Mouse (Mus musculus) liver, adult 2 months (tissue): ENCODE data around the gene Frmd6. TPM values are rescaled to one million over a fixed set of nuclear protein-coding genes. Genes with fewer than 3 reads are reported as not detected.

Experiments used
- DNase-seq: peaks from one replicate; pipeline ENCODE4 v3.0.0-alpha.2; 2011; ENCODE audit warnings: low read depth, low spot score; ENCODE audit errors: extremely low read depth
- H3K27ac ChIP-seq: fragments of 200-500 bp; replicated peaks from 2 replicates; pipeline ENCODE4 v1.5.1; 2012; ENCODE audit warnings: low read depth, mild to moderate bottlenecking, control low read depth, inconsistent platforms, low read length; ENCODE audit not compliant: insufficient read depth
- H3K27me3 ChIP-seq: fragments of 200-500 bp; 2 replicates; pipeline ENCODE4 v1.6.1; 2012; ENCODE audit warnings: mild to moderate bottlenecking, moderate library complexity, low read length, inconsistent platforms; ENCODE audit not compliant: control insufficient read depth, insufficient read depth
- H3K36me3 ChIP-seq: fragments of 200-500 bp; 2 replicates; pipeline ENCODE4 v1.6.1; 2012; ENCODE audit warnings: low read length, inconsistent platforms; ENCODE audit not compliant: control insufficient read depth, insufficient read depth
- H3K4me1 ChIP-seq: fragments of 200-500 bp; 2 replicates; pipeline ENCODE4 v1.6.1; 2011; ENCODE audit warnings: low read length; ENCODE audit not compliant: control insufficient read depth, insufficient read depth
- H3K4me3 ChIP-seq: fragments of 200-500 bp; 2 replicates; pipeline ENCODE4 v1.5.1; 2011; ENCODE audit warnings: low read depth, mild to moderate bottlenecking, control low read depth, low read length, moderate library complexity; ENCODE audit not compliant: insufficient read depth
- H3K79me2 ChIP-seq: fragments of 200-500 bp; 2 replicates; pipeline ENCODE4 v1.6.1; 2012; ENCODE audit warnings: inconsistent platforms, mild to moderate bottlenecking, low read length, moderate library complexity; ENCODE audit not compliant: control insufficient read depth, insufficient read depth
- H3K9ac ChIP-seq: fragments of 200-500 bp; 2 replicates; pipeline ENCODE4 v1.6.1; 2012; ENCODE audit warnings: low read depth, mild to moderate bottlenecking, control low read depth, inconsistent platforms, low read length
- CTCF ChIP-seq: fragments of 200-500 bp; IDR thresholded peaks from 2 replicates; pipeline ENCODE4 v1.5.1; 2011; ENCODE audit warnings: low read depth, low read length, control low read depth
- POLR2A ChIP-seq: fragments of 200-500 bp; IDR thresholded peaks from 2 replicates; pipeline ENCODE4 v1.6.1; 2011; ENCODE audit warnings: low read length, control low read depth; ENCODE audit not compliant: insufficient read depth; ENCODE audit errors: extremely low read depth
- WGBS: fragments of 180-500 bp; shearing (Covaris S2); methylation state at CpG from one replicate; pipeline ENCODE4 v1.1.7; 2018; 5-methylcytosine and 5-hydroxymethylcytosine counted together
- polyA plus RNA-seq: library from polyadenylated mRNA; depleted of rRNA; stranded (reverse); fragments of >200 nt; gene quantifications from 2 replicates; pipeline ENCODE4 v1.2.3, GENCODE M21; 2012
- total RNA-seq: library from RNA; depleted of rRNA; stranded (reverse); fragments of >200 nt; gene quantifications from 2 replicates; pipeline ENCODE4 v1.2.3, GENCODE M21; 2014

Gene Frmd6
- total and polyA plus RNA-seq, 2 experiments: 1.4 to 3.0 TPM

- no peak overlapping the region for H3K9ac ChIP-seq
- no peaks in the 10 kb centered on the region for H3K4me1 ChIP-seq
- WGBS: 10% methylated on average over 9 of the region's 9 CpGs
- H3K79me2 ChIP-seq: no peaks in the 10 kb centered on the region
- H3K4me3 ChIP-seq: no peak overlapping the region
- no peaks in the 10 kb centered on the region for H3K27me3 ChIP-seq
- TF ChIP-seq POLR2A (no peak), CTCF (peak; percentile 86)
- no peaks in the 10 kb centered on the region for H3K36me3 ChIP-seq
- no peak overlapping the region for H3K27ac ChIP-seq
- peak; percentile 32 for DNase-seq
Observed at GRCm38 (mm10) chr12:70910241-70910720, 85.0 kb downstream of the Frmd6 start.

- no peak overlapping the region for H3K27ac ChIP-seq
- 9% methylated on average over 5 of the region's 5 CpGs for WGBS
- H3K9ac ChIP-seq: no peak overlapping the region
- no peak overlapping the region for H3K4me3 ChIP-seq
- peak; percentile 96 for TF ChIP-seq CTCF
- TF ChIP-seq POLR2A: no peak
- no peaks in the 10 kb centered on the region for H3K4me1 ChIP-seq
- H3K36me3 ChIP-seq: no peaks in the 10 kb centered on the region
- H3K79me2 ChIP-seq: no peaks in the 10 kb centered on the region
- no peaks in the 10 kb centered on the region for H3K27me3 ChIP-seq
- DNase-seq: peak; percentile 49
Observed at GRCm38 (mm10) chr12:70911029-70911428, 85.7 kb downstream of the Frmd6 start.

- 64% methylated on average over 17 of the region's 17 CpGs for WGBS
- no peaks in the 10 kb centered on the region for H3K79me2 ChIP-seq
- no peak overlapping the region for H3K9ac ChIP-seq
- H3K36me3 ChIP-seq: no peaks in the 10 kb centered on the region
- H3K27me3 ChIP-seq: no peaks in the 10 kb centered on the region
- no peaks in the 10 kb centered on the region for H3K4me1 ChIP-seq
- H3K27ac ChIP-seq: no peak overlapping the region
- no peak for DNase-seq
- TF ChIP-seq CTCF (no peak), POLR2A (no peak)
- H3K4me3 ChIP-seq: no peak overlapping the region
Observed at GRCm38 (mm10) chr12:70911676-70912379, 86.5 kb downstream of the Frmd6 start.

GRCm38 (mm10) chr12:70913429-70913828, 88.1 kb downstream of the Frmd6 start:
- H3K4me3 ChIP-seq: no peak overlapping the region
- no peak overlapping the region for H3K9ac ChIP-seq
- no peaks in the 10 kb centered on the region for H3K4me1 ChIP-seq
- H3K36me3 ChIP-seq: no peaks in the 10 kb centered on the region
- H3K27ac ChIP-seq: no peak overlapping the region
- no peaks in the 10 kb centered on the region for H3K79me2 ChIP-seq
- no peaks in the 10 kb centered on the region for H3K27me3 ChIP-seq
- DNase-seq: peak; percentile 69
- 23% methylated on average over 3 of the region's 3 CpGs for WGBS
- TF ChIP-seq POLR2A: no peak
- TF ChIP-seq CTCF: peak; percentile 91

- no peak overlapping the region for H3K4me3 ChIP-seq
- H3K9ac ChIP-seq: no peak overlapping the region
- DNase-seq: peak; percentile 31
- no peak for TF ChIP-seq CTCF
- no peaks in the 10 kb centered on the region for H3K4me1 ChIP-seq
- H3K79me2 ChIP-seq: no peaks in the 10 kb centered on the region
- H3K36me3 ChIP-seq: no peaks in the 10 kb centered on the region
- 41% methylated on average over 11 of the region's 11 CpGs for WGBS
- H3K27me3 ChIP-seq: no peaks in the 10 kb centered on the region
- H3K27ac ChIP-seq: no peak overlapping the region
Observed at GRCm38 (mm10) chr12:70914387-70914786, 89.1 kb downstream of the Frmd6 start.

- TF ChIP-seq POLR2A: no peak
- no peak for TF ChIP-seq CTCF
- Histone ChIP-seq H3K9ac (no peak overlapping the region), H3K4me1 (no peaks in the 10 kb centered on the region), H3K79me2 (no peaks in the 10 kb centered on the region), H3K4me3 (no peak overlapping the region), H3K27me3 (no peaks in the 10 kb centered on the region), H3K36me3 (no peaks in the 10 kb centered on the region), H3K27ac (no peak overlapping the region)
- DNase-seq: no peak
- 62% methylated on average over 4 of the region's 4 CpGs for WGBS
Observed at GRCm38 (mm10) chr12:70929781-70930180, 104.5 kb downstream of the Frmd6 start.
